Mouse (Mus musculus): ENCODE measurements around the gene Gins2.

- no peak for TF ChIP-seq POLR2A (IDR thresholded peaks at IDR 0.05; ENCODE audit: control insufficient read depth, extremely low read depth, insufficient read depth, low read length, poor library complexity)
- no peak for TF ChIP-seq CTCF (IDR thresholded peaks at IDR 0.05; ENCODE audit: borderline replicate concordance, control insufficient read depth, extremely low read depth, insufficient read depth, low read length, poor library complexity)
These were observed 39.7 kb downstream of the Gins2 start for GRCm38 (mm10) chr8:120549321-120549921.
